Mouse (Mus musculus): ENCODE results near the gene Tspoap1. TPM values are rescaled to one million over a fixed set of nuclear protein-coding genes. Genes with fewer than 3 reads are reported as not detected.

Gene Tspoap1
- 4.8 TPM for polyA plus RNA-seq (2014; fragmentation: Illumina TruSeq; extraction: RNeasy Lipid Tissue Mini Kit (QIAGEN cat#74804); ENCODE audit: low read depth, low replicate concordance)

GRCm38 (mm10) chr11:87760301-87761081, at the start of gene Tspoap1:
Tspoap1 (plus strand) TSS chr11:87760541.

GRCm38 (mm10) chr11:87737175-87737740, 23.1 kb upstream of the Tspoap1 start, which contains the start of gene Supt4a:
Supt4a (plus strand) TSS chr11:87737552.

DNA sequence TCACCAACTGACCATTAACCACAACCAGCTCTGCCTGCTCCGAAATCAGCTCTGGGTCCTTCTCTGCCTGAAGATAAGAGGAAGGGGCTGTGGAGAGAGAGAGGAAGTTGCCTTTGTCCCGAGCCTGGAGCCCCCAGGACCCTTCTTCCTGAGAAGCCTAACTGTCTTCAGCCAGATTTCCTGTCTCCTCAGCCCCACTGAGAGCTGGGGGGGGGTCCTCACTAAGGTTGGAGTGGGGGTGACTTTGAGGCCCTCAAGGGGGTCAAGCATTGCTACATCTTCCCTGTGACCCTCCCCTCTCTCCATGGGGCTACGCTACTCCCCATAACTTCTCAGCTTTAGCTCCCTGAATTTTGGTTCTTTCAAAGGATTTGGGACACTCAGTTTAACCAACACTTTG, 33.1 kb downstream of the Tspoap1 start, which contains the start of gene Mpo:
Gene Mpo (plus strand): TSS at position 122 of the 400 bp plus-strand sequence.

DNA sequence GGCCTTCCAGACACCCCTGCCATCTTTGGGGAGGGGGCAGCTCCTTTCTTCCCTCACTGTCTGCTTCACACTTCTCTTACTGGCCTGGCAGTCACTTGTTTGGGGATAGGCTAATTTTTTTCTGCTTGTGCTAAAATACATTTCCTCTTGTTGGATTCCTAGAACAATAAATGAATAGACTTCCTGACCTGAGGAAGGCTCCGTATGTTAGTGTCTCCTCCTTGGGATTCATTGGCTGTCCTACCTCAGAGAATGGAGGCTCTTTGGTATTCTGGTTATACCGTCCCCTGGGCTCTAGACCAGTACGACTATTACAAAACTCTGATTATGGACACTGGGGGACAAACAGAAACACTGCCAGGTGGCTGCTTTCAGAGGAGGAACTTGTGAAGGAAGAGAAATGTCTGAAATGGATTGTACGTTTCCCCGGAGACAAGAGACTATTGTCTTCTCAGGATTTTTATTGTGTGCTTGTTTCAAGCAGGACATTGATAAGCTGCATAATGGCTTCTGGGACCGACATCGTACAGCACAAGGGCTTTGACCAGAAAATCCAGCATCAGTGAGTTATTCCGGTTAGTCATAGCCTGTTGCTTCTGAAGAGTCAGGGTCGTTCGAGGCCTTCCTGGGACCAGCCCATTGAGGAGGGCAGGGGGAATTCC, 68.0 kb downstream of the Tspoap1 start, which contains the start of gene Lpo:
Gene Lpo (minus strand): TSS at position 51 of the 662 bp plus-strand sequence.

Other genes with a start within 250 kb of the Tspoap1 start
- gene Gm11492, start 193.9 kb upstream of the Tspoap1 start, polyA plus RNA-seq (2014; fragmentation: Illumina TruSeq; extraction: RNeasy Lipid Tissue Mini Kit (QIAGEN cat#74804); ENCODE audit: low read depth, low replicate concordance), result 2.0 TPM
- gene Sept4, start 191.6 kb upstream of the Tspoap1 start, polyA plus RNA-seq (2014; fragmentation: Illumina TruSeq; extraction: RNeasy Lipid Tissue Mini Kit (QIAGEN cat#74804); ENCODE audit: low read depth, low replicate concordance), result 38.3 TPM
- 27.5 TPM for gene Mtmr4, start 168.4 kb upstream of the Tspoap1 start, polyA plus RNA-seq (2014; fragmentation: Illumina TruSeq; extraction: RNeasy Lipid Tissue Mini Kit (QIAGEN cat#74804); ENCODE audit: low read depth, low replicate concordance)
- gene Hsf5, start 143.4 kb upstream of the Tspoap1 start, polyA plus RNA-seq (2014; fragmentation: Illumina TruSeq; extraction: RNeasy Lipid Tissue Mini Kit (QIAGEN cat#74804); ENCODE audit: low read depth, low replicate concordance), result 2.6 TPM
- gene Rnf43, start 97.8 kb upstream of the Tspoap1 start, polyA plus RNA-seq (2014; fragmentation: Illumina TruSeq; extraction: RNeasy Lipid Tissue Mini Kit (QIAGEN cat#74804); ENCODE audit: low read depth, low replicate concordance), result 21.6 TPM
- gene Supt4a, start 23.0 kb upstream of the Tspoap1 start, polyA plus RNA-seq (2014; fragmentation: Illumina TruSeq; extraction: RNeasy Lipid Tissue Mini Kit (QIAGEN cat#74804); ENCODE audit: low read depth, low replicate concordance), result 69.9 TPM
- not detected for gene Mpo, start 33.0 kb downstream of the Tspoap1 start, polyA plus RNA-seq (2014; fragmentation: Illumina TruSeq; extraction: RNeasy Lipid Tissue Mini Kit (QIAGEN cat#74804); ENCODE audit: low read depth, low replicate concordance)
- not detected for gene Lpo, start 67.7 kb downstream of the Tspoap1 start, polyA plus RNA-seq (2014; fragmentation: Illumina TruSeq; extraction: RNeasy Lipid Tissue Mini Kit (QIAGEN cat#74804); ENCODE audit: low read depth, low replicate concordance)
- gene Mks1, start 92.7 kb downstream of the Tspoap1 start, polyA plus RNA-seq (2014; fragmentation: Illumina TruSeq; extraction: RNeasy Lipid Tissue Mini Kit (QIAGEN cat#74804); ENCODE audit: low read depth, low replicate concordance), result 14.8 TPM
- gene Epx, start 115.0 kb downstream of the Tspoap1 start, polyA plus RNA-seq (2014; fragmentation: Illumina TruSeq; extraction: RNeasy Lipid Tissue Mini Kit (QIAGEN cat#74804); ENCODE audit: low read depth, low replicate concordance), result not detected
- not detected for gene Olfr462, start 131.7 kb downstream of the Tspoap1 start, polyA plus RNA-seq (2014; fragmentation: Illumina TruSeq; extraction: RNeasy Lipid Tissue Mini Kit (QIAGEN cat#74804); ENCODE audit: low read depth, low replicate concordance)
- gene Olfr463, start 136.8 kb downstream of the Tspoap1 start, polyA plus RNA-seq (2014; fragmentation: Illumina TruSeq; extraction: RNeasy Lipid Tissue Mini Kit (QIAGEN cat#74804); ENCODE audit: low read depth, low replicate concordance), result not detected
- not detected for gene Olfr464, start 160.4 kb downstream of the Tspoap1 start, polyA plus RNA-seq (2014; fragmentation: Illumina TruSeq; extraction: RNeasy Lipid Tissue Mini Kit (QIAGEN cat#74804); ENCODE audit: low read depth, low replicate concordance)
- 168 TPM for gene Dynll2, start 227.0 kb downstream of the Tspoap1 start, polyA plus RNA-seq (2014; fragmentation: Illumina TruSeq; extraction: RNeasy Lipid Tissue Mini Kit (QIAGEN cat#74804); ENCODE audit: low read depth, low replicate concordance)